Mouse (Mus musculus) left cerebral cortex, postnatal 4 days (tissue): ENCODE measurements around the gene Klrb1. TPM values are rescaled to one million over a fixed set of nuclear protein-coding genes. Genes with fewer than 3 reads are reported as not detected.

Experiments
- DNase-seq: peaks from one replicate; pipeline ENCODE4 v3.0.0-alpha.2; 2022
- intact Hi-C: fragments of 180-260 bp; cut with DNase I; formaldehyde crosslinking; loops from one replicate; pipeline ENCODE4 v1.15.1; 2025
- total RNA-seq, 2 experiments: library from RNA; stranded (reverse); gene quantifications; 2 replicates each; pipeline ENCODE4 v1.2.3; 2021

The Klrb1 gene
- total RNA-seq, 2 experiments from 2014 or later = 3.9 to 5.0 TPM

GRCm38 (mm10) chr6:128736100-128736499 lies 13.2 kb upstream of the Klrb1 start:
- DNase-seq = no peak
- intact Hi-C loops = no loop called here

DNA sequence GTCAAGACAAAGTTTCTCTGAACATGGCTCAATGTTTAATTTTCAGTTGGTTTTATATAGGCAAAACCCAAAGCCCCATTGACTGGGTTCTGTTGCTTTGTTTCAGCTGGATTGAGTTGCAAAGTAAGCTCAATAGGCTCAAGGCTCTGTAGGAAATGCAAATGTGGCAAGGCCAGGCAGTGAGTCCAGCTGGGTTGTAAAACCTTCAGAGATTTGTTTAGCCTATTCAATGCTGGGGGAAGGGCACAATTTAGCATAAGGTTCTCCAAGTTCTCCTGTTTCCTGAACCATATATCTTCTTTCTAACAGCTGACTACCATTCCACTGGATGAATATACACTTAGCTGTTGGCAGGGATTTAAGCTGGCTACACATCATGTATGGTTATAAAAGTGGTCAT lies 12.0 kb upstream of the Klrb1 start:
- intact Hi-C loops = no loop called here

DNA sequence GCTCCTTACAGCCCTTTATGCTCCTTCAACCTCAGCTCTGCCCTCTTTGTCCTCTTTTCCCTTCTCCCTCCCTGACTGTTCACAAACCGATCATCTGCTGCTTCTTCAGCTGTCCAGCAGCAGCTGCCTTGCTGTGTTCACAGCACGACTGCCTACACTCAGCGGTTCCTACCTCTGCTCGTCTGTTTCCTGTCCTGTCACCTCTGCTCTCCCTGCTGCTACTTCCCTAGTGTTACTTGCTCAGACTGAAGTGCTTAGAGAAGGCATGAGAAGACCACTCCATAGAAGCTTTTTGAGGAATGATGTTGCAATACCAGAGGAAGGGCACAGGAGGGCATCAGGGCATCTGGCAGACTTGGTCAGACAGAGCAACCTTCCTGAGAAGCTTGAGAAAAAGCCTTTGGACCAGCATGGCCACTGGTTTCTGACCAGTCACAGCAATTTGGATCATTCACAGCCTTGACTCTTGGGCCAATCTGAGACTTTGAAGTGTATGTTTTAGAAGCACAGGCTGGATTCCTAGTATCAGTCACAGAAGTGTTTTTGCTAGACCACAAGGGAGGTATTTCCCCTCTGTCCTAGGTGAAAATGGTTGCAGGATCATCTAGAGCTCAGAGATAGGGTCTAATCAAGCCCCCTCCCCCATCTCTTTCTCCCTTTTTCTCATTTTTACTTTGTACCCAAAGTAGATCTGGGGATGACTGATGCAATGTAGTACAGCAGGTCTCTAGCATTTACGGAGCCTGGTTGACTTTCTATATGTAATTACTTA lies 11.2 kb upstream of the Klrb1 start:
- DNase-seq = no peak
- intact Hi-C loops = no loop called here

More for the DNA sequence above, 12.0 kb upstream of the Klrb1 start:
- DNase-seq = no peak

DNA sequence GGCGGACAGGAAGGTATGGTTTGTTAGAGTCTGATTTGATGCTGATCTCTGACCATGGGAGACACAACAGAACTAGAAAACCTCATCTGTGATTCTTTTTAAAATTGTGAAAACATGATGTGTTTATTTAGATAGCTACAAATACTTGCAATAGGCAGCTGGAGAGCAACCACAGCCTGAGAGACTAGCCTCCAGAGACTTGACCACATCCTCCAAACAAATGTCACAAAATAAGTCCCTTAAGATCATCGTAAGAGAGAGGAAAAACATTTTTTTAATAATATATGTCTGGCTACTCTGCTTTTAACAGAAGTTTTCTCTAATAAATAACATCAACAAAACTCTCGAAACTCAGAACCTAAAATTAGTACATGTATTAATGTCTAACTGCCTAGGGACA lies 9.2 kb upstream of the Klrb1 start:
- intact Hi-C loops = no loop called here
- no peak for DNase-seq

DNA sequence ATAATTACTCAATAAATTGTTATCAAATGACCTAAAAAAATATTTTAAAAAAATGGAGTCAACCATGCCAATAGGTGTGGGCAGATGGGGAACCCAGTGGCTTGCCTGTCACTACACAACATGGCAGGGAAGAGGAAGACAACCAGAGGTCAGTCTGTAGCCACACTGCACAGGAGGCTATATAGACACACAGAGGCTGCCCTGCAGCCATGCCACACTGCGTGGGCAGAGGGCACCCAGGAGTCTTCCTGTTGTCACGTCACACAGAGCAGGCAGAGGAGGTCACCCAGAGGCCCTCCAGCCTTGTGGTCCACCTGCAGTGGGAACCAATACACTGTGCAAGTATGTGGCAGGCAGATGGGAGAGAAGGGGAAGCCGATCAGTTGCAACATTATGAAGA lies 21.2 kb downstream of the Klrb1 start:
- DNase-seq = no peak
- intact Hi-C loops = no loop called here

DNA sequence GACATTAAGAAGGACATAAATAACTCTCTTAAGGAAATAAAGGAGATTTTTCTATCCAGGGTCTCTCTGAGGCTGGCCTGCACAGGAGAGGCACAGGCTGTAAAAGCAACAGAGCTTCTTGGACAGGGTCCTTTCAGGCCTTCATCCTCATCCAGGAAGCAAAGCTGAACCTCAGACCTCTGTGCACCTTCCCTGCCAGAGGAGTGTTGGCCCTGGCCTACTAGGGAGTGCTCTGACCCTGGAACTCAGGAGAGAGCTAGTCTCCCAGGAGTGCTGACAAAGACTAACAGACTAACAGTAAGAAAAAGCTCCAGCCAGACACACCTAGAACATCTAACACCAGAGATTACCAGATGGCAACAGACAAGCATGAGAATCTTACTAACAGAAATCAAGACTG lies 43.3 kb downstream of the Klrb1 start:
- no peak for DNase-seq
- intact Hi-C loops = no loop called here

- intact Hi-C loops = no loop called here
- DNase-seq = no peak
These were observed 52.9 kb downstream of the Klrb1 start for GRCm38 (mm10) chr6:128669936-128670335.

GRCm38 (mm10) chr6:128662206-128662605 lies 60.7 kb downstream of the Klrb1 start, which contains the start of gene Clec2h:
Gene Clec2h, plus strand, starts transcription at chr6:128662385.
- DNase-seq = no peak
- intact Hi-C loops = no loop called here

DNA sequence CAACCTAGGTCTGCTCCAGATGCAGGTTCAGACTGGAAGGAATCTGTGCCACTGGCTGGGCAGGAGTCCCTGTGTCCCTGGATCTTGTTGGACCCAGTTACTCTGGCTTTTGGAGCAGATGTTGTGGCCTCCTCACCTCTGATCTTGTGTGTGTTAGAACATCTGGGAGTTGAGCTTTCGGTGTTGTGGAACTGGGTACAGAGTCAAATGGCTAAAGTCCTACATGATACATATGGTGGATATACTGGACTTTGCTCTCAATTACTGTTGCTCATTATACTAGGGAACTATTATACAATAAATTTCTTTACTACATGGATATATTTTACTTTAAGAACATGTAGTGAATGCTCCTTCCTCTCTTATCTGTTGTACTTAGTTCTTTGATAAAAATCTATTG lies 61.6 kb downstream of the Klrb1 start:
- intact Hi-C loops = no loop called here
- DNase-seq = no peak

Other genes starting within 250 kb of the Klrb1 start
- gene Pzp, start 196.3 kb downstream of the Klrb1 start, total RNA-seq = under 1 TPM; 0.12 TPM
- gene A2ml1, start 141.5 kb downstream of the Klrb1 start, total RNA-seq = 1 to 10 TPM; 7.8 to 8.7 TPM
- gene Klrb1a, start 99.5 kb downstream of the Klrb1 start, total RNA-seq = not detected
- not detected for gene Clec2h, start 60.7 kb downstream of the Klrb1 start, total RNA-seq
- gene Klrb1c, start 66.2 kb upstream of the Klrb1 start, total RNA-seq = not detected
- gene Gm44511, start 103.3 kb upstream of the Klrb1 start, total RNA-seq = not detected
- not detected for gene Klrb1b, start 103.3 kb upstream of the Klrb1 start, total RNA-seq
- gene Clec2i, start 164.5 kb upstream of the Klrb1 start, total RNA-seq = not detected
- 1 to 10 TPM in 1 of 2 experiments, under 1 TPM in 1; 0.64 to 1.0 TPM for gene BC035044, start 168.1 kb upstream of the Klrb1 start, total RNA-seq
- gene Clec2g, start 211.3 kb upstream of the Klrb1 start, total RNA-seq = not detected